Mouse (Mus musculus) embryonic stem cell, embryonic (primary cell): ENCODE measurements around the gene 4930407I10Rik.

Experiments
- CTCF ChIA-PET, 4 experiments: fragments of 300-600 bp in 2 of 4; fragments of 350-600 bp in 2 of 4; sonication (Branson Sonifier 250); formaldehyde crosslinking; loops; one replicate each; lab custom pipeline; 2022; ENCODE audit warnings: inconsistent platforms in 2 of 4; lab: Charles Lee
- POLR2A ChIA-PET, 4 experiments: fragments of 300-600 bp in 2 of 4; fragments of 350-600 bp in 2 of 4; sonication (Branson Sonifier 250); formaldehyde crosslinking; loops; one replicate each; lab custom pipeline; 2022; ENCODE audit warnings: antibody characterized with exemption in 4 of 4, inconsistent platforms in 1 of 4; lab: Charles Lee

Gene 4930407I10Rik

GRCm38 (mm10) chr15:82058719-82059201 lies at the start of gene 4930407I10Rik:
4930407I10Rik (plus strand) TSS chr15:82059151.
- POLR2A ChIA-PET: interaction anchor here in 2 of 4 experiments (0.6 to 1.2 kb wide), 5 partner anchors 11 to 200 kb away, joined by 3 to 5 read pairs (median 4); no protein-coding TSS in a partner anchor

DNA sequence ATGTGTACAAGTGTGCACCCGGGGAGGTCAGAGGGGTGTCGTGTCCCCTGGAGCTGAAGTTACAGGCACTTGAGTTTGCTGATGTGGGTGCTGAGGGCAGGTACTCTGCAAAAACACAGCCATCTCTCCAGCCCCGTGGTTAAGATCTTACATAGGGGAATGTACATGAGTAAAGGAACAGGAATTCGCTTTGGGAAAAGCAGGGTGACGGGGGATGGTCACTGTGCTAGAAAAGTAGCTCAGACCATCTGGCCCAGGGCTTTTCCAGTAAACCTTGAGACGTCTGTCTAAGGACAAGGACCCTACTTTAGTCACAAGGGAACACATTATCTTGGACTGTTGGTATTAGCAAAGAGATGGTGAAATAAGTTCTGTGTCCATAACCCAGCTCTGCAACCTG lies 47.0 kb upstream of the 4930407I10Rik start:
- ChIA-PET POLR2A (interaction anchor here in 2 of 4 experiments (0.6 to 3.7 kb wide), 4 partner anchors 43 to 150 kb away, joined by 3 to 9 read pairs (median 4); partner anchors contain the start of gene Pmm1 (in 1 of the 2)), CTCF (no interaction called here)

More at GRCm38 (mm10) chr15:82058719-82059201, at the start of gene 4930407I10Rik:
- CTCF ChIA-PET: interaction anchor here in 2 of 4 experiments (0.5 to 0.7 kb wide), 3 partner anchors 150 to 277 kb away, joined by 3 to 5 read pairs (median 4); no protein-coding TSS in a partner anchor

DNA sequence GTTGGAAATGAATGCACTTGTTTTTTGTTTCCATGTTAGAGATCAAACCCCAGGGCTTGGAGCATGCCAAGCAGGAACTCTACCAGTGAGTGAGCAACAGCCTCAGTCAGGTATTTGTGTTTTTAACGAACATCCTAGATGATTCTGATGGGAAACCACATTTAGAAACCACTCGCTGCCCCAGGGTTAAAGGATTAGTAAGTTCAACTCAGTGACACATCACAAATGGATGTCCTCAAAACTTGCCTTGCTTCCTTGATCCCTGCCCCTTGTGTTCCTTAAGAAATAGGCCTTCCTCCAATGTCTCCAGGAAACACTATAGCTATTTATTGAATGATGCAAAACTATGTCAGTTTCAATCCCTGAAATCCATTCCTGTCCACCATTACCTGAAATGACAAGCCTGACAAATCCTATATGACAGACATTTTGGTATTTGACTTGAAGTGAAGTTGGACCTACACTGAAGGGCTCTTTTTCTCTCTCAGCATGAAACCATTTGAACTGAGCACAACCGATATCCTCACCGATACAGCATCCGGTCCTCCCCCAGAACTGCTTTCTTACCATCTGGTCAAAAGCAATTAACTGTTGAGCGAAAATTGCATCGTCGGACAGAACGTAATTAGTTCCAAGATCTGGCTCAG lies 44.1 kb upstream of the 4930407I10Rik start:
- POLR2A ChIA-PET: interaction anchor here in 3 of 4 experiments (0.6 to 4.7 kb wide), 43 partner anchors 9 to 884 kb away, joined by 3 to 48 read pairs (median 9); partner anchors contain the start of genes Pmm1 (in 3 of the 3), 1700029P11Rik (in 2 of the 3), Polr3h (in 2 of the 3) and Srebf2 (in 2 of the 3)
- CTCF ChIA-PET: interaction anchor here in 3 of 4 experiments (1.0 to 2.8 kb wide), 8 partner anchors 18 to 256 kb away, joined by 3 to 15 read pairs (median 5); partner anchors contain the start of gene Pmm1 (in 1 of the 3)

DNA sequence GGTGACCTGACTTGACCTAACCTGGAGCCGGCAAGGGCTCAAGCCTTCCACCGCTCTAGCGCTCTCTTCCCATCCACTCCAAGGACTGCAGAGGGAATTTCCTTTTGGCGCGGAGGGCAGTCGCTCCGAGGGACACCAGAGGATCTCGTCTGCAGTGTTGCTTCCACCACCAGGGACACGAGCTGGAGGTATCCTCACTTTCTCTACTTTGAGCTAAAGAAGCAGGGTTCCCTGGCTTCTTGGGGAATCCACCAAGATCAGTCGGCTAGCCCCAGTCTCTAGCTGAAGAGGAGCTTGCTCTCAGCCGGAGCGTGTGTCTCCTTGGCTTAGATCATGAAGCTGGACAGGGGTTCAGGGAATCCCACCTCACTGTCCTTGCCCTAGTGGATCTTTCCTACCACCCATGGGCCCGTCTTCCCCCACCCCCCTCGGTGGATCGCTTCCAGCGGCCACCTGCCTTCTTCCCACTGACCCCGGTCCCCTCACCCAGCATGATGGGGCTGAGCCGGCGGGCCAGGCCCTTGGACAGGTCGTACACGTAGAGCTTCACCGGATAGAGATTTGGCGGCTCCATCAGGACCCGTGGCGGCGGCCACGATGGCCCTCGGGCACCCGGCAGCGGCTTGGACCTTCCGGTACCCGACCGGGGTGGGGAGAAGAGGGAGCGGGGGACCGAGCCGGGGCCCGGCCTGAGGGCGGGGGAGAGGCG lies 43.4 kb upstream of the 4930407I10Rik start:
- ChIA-PET POLR2A (interaction anchor here (0.6 to 4.7 kb wide), 130 partner anchors 8 to 1782 kb away, joined by 3 to 48 read pairs (median 4); partner anchors contain the start of genes Csdc2 (in 3 of the 4), Pmm1 (in 3 of the 4), Polr3h (in 3 of the 4) and Srebf2 (in 3 of the 4)), CTCF (interaction anchor here (0.6 to 2.8 kb wide), 23 partner anchors 16 to 322 kb away, joined by 3 to 15 read pairs (median 4); partner anchors contain the start of genes Pmm1 (in 1 of the 4), Polr3h (in 1 of the 4) and Srebf2 (in 1 of the 4))

DNA sequence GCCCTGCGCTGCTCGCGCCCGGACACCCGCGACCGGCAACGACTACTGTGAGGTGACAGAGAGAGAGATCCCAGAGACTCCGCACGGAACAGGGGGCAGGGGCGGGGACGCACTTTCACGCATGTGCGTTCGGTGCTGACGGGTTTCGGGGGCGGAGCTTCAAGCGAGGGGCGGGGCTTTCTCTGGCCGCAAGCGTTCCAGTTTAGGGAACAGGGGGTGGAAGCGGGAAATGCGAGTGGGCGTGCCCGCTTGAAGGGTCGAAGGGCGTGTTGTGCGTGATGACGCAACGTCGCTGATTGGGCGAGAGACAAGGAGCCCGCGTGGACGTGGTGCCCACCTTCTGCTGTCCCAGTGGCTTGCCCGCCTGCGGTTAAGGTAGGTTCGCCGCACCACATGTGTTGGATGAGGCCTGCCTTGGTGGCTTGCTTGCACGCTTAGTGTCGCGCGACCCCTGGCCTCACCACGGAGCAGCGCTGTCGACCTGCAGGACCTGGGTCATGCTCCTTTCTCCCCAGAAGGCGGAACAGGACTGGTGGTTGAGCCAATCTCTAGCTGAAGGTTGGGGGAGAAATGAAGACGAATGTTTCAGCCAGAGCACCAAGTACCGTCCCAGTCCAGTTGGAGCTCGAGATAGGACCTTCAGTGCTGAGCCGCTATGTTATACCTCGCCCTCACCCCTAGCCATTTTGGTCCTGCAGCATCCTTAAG lies 42.7 kb upstream of the 4930407I10Rik start:
- ChIA-PET POLR2A (interaction anchor here (0.6 to 4.7 kb wide), 158 partner anchors 8 to 1799 kb away, joined by 3 to 48 read pairs (median 4); partner anchors contain the start of genes Csdc2 (in 3 of the 4), Pmm1 (in 3 of the 4), Polr3h (in 3 of the 4) and Srebf2 (in 3 of the 4)), CTCF (interaction anchor here (0.6 to 2.8 kb wide), 30 partner anchors 15 to 1041 kb away, joined by 3 to 15 read pairs (median 4); partner anchors contain the start of genes Csdc2 (in 1 of the 4), Desi1 (in 1 of the 4), Pmm1 (in 1 of the 4) and Polr3h (in 1 of the 4))

DNA sequence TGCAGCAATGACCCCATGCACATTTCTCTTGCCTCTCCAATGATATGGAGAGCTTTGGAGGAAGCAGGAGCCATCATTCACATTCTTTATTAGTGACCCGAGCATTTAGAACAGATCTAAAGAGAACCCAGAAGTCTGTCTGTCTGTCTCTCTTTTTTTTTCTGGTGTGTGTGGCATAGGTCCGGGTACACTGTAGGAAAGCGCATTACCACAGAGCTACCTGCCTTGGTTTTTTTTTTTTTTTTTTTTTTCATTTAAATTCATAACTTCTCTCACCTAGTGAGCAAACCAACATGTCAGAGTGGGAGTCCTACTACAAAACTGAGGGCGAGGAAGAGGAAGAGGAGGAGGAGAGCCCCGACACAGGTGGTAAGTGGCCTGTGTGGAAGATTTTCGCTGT lies 42.1 kb upstream of the 4930407I10Rik start:
- CTCF ChIA-PET: interaction anchor here (0.6 to 2.8 kb wide), 17 partner anchors 17 to 323 kb away, joined by 3 to 15 read pairs (median 4); partner anchors contain the start of genes Csdc2 (in 1 of the 4), Desi1 (in 1 of the 4), Pmm1 (in 1 of the 4) and Polr3h (in 1 of the 4)
- POLR2A ChIA-PET: interaction anchor here (0.6 to 4.7 kb wide), 88 partner anchors 7 to 1799 kb away, joined by 3 to 48 read pairs (median 5); partner anchors contain the start of genes Pmm1 (in 3 of the 4), Polr3h (in 3 of the 4), Srebf2 (in 3 of the 4) and Csdc2 (in 2 of the 4)

GRCm38 (mm10) chr15:82017461-82017860 lies 41.5 kb upstream of the 4930407I10Rik start:
- CTCF ChIA-PET: interaction anchor here in 3 of 4 experiments (0.6 to 2.8 kb wide), 9 partner anchors 18 to 258 kb away, joined by 3 to 15 read pairs (median 4); partner anchors contain the start of gene Pmm1 (in 1 of the 3)
- POLR2A ChIA-PET: interaction anchor here in 3 of 4 experiments (0.6 to 4.7 kb wide), 31 partner anchors 9 to 1414 kb away, joined by 3 to 42 read pairs (median 10); partner anchors contain the start of genes Desi1 (in 2 of the 3), Pmm1 (in 2 of the 3), Srebf2 (in 2 of the 3) and Aco2 (in 1 of the 3)

DNA sequence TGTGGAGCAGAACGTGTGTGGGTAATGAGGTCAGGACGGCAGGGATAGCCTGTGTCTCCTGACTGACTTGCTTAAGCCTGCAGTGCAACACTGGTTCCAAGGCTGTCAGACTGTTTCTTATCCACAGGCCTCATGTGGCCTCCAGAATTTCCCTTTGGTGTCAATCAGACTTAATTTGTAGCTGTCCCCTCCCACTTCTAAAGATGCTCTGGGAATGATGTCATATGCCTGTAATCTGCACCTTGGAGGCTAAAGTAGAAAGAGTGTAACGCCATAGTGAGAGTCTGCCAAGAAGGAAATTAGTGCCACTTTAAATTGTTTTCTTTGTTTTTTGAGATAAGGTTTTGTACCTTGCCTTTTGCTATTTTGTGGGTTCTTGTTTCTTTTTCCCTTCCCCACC lies 39.7 kb upstream of the 4930407I10Rik start:
- CTCF ChIA-PET: interaction anchor here in 1 of 4 experiments (0.6 kb wide), 1 partner anchor 788 kb away, joined by 7 read pairs; no protein-coding TSS in a partner anchor
- POLR2A ChIA-PET: interaction anchor here in 1 of 4 experiments (0.7 to 3.7 kb wide), 5 partner anchors 9 to 21 kb away, joined by 3 to 19 read pairs (median 4); partner anchors contain the start of gene Desi1

GRCm38 (mm10) chr15:82022535-82023088 lies 36.3 kb upstream of the 4930407I10Rik start:
- POLR2A ChIA-PET: interaction anchor here in 2 of 4 experiments (0.6 to 3.5 kb wide), 8 partner anchors 9 to 1127 kb away, joined by 3 to 12 read pairs (median 3); partner anchors contain the start of genes Desi1 (in 1 of the 2) and Poldip3 (in 1 of the 2)
- CTCF ChIA-PET: interaction anchor here in 3 of 4 experiments (0.5 to 1.4 kb wide), 3 partner anchors 63 to 1789 kb away, joined by 3 to 4 read pairs (median 4); partner anchors contain the start of gene Mief1 (in 1 of the 3)

DNA sequence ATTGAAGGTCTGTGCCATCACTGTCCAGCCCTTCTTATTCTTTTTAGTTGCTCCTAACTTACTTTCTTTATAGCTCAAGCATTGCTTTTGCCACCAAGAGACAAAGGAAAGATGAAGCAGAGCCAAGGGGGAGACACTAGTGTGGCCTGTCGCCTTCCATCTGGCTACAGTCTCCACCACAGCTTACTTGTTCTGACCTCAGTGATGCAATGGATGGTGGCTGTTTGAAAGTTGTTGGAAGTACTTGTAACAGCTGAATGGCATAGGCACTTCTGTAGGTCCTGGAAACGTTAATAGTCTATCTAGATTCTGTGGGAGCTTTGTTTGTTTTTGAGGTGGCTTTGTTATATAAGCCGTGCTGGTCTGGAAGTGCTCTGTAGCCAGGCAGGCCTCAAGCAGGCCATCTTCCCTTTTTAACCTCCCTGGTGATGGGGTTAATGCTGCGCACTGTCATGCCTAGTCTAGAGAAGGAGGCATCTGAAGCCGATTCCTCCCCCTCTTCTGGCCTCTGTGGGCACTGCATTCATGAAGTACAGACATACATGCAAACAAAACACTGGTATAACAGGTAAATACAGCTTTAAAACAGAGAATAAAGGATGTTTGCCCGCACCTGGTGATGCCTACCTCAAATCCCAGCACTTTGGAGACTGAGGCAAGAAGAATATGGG lies 34.9 kb upstream of the 4930407I10Rik start:
- ChIA-PET CTCF (interaction anchor here in 2 of 4 experiments (0.6 to 0.7 kb wide), 3 partner anchors 10 to 120 kb away, joined by 3 read pairs; no protein-coding TSS in a partner anchor), POLR2A (interaction anchor here in 2 of 4 experiments (0.6 to 1.8 kb wide), 5 partner anchors 8 to 213 kb away, joined by 3 to 11 read pairs (median 3); partner anchors contain the start of gene Desi1 (in 1 of the 2))

GRCm38 (mm10) chr15:82027276-82027675 lies 31.7 kb upstream of the 4930407I10Rik start:
- POLR2A ChIA-PET: interaction anchor here in 3 of 4 experiments (0.9 to 5.8 kb wide), 6 partner anchors 9 to 67 kb away, joined by 3 to 39 read pairs (median 6); partner anchors contain the start of gene Pmm1 (in 1 of the 3)

GRCm38 (mm10) chr15:82027726-82028125 lies 31.2 kb upstream of the 4930407I10Rik start:
- POLR2A ChIA-PET: interaction anchor here in 2 of 4 experiments (0.6 to 5.8 kb wide), 6 partner anchors 9 to 294 kb away, joined by 3 to 39 read pairs (median 6); partner anchors contain the start of gene Pmm1 (in 1 of the 2)
- CTCF ChIA-PET: no interaction called here

More at GRCm38 (mm10) chr15:82027276-82027675, 31.7 kb upstream of the 4930407I10Rik start:
- CTCF ChIA-PET: interaction anchor here in 1 of 4 experiments (1.6 kb wide), 1 partner anchor 8 kb away, joined by 8 read pairs; no protein-coding TSS in a partner anchor

DNA sequence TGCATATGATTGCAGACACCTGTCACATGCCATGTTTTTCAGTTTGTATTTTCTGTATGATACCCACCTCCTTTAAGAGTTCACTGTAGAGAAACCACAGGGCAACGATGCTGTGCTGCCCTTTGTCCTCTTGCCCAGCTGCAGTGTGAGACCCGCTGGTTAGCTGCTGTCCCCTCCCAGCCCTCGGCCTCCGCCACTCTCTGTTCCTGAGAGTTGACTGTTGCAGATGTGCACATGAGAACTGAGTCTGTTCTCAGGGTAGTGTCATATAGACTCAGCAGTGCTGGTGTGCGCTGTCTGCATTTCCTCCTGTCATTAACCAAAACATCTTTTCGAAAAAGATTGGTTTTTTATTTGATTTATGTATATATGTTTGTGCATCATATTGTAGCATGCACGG lies 26.6 kb upstream of the 4930407I10Rik start:
- CTCF ChIA-PET: no interaction called here
- POLR2A ChIA-PET: interaction anchor here in 2 of 4 experiments (0.5 to 2.0 kb wide), 4 partner anchors 12 to 1215 kb away, joined by 3 to 7 read pairs (median 6); no protein-coding TSS in a partner anchor

GRCm38 (mm10) chr15:82033762-82034161 lies 25.2 kb upstream of the 4930407I10Rik start, which contains the start of gene Desi1:
Desi1 (minus strand) TSS chr15:82033862.
- ChIA-PET POLR2A (interaction anchor here in 2 of 4 experiments (0.8 to 5.5 kb wide), 8 partner anchors 9 to 130 kb away, joined by 3 to 42 read pairs (median 10); partner anchors contain the start of genes Pmm1 (in 1 of the 2) and Srebf2 (in 1 of the 2)), CTCF (interaction anchor here in 3 of 4 experiments (0.6 to 1.4 kb wide), 3 partner anchors 10 to 209 kb away, joined by 3 to 7 read pairs (median 4); no protein-coding TSS in a partner anchor)
